ENCODE assay signal across 28 mouse cellular contexts in genomic region chr17:5109343-5109742, GRCm38 (mm10).
DNase-seq lines count a peak whose midpoint lies in the region; ATAC-seq and TF ChIP-seq lines count a peak whose summit lies in the region.
"Had no signal": no experiment of that assay in that cellular context is flagged by ENCODE, and none has a peak within 500 bp of the region (broad histone marks: within the 10 kb centered on the region; RNA-seq: fewer than 3 reads in every experiment).

No protein-coding gene starts in this region.

- no peak for DNase-seq in forebrain, embryonic 10.5 days (ENCODE audit: extremely low spot score, low spot score)
- DNase-seq in liver, embryonic 13.5 days: no peak
- DNase-seq in liver: no peak
- no peak for DNase-seq in stomach, postnatal 0 days (ENCODE audit: low spot score)
- DNase-seq: adrenal gland, postnatal 10 days; adrenal gland, postnatal 36 days; B cell, adult 2 months; cerebellum, adult 8-10 months; cerebellum, postnatal 10 days; cerebellum, postnatal 36 days; embryo, embryonic 11 days; forebrain, postnatal 0 days; gastrocnemius, adult 2 months; gastrocnemius, postnatal 14 days; heart, postnatal 14 days; heart, postnatal 4 days had no signal

- no peak overlapping the region for H3K4me2 ChIP-seq in forebrain, embryonic 13.5 days
- no peak overlapping the region for H3K4me2 ChIP-seq in liver, embryonic 13.5 days
- no peak overlapping the region for H3K4me2 ChIP-seq in stomach, embryonic 14.5 days (replicated peaks; ENCODE audit: low read depth, low read length)
- H3K4me2 ChIP-seq in stomach, postnatal 0 days (replicated peaks; ENCODE audit: low read depth): no peak overlapping the region
- H3K4me2 ChIP-seq: embryonic facial prominence, embryonic 13.5 days; heart, embryonic 13.5 days; hindbrain, embryonic 12.5 days; hindbrain, embryonic 15.5 days had no signal

- no peaks in the 10 kb centered on the region for H3K9me3 ChIP-seq in forebrain, embryonic 10.5 days
- H3K9me3 ChIP-seq in forebrain, embryonic 13.5 days (replicated peaks): no peaks in the 10 kb centered on the region
- no peaks in the 10 kb centered on the region for H3K9me3 ChIP-seq in liver, embryonic 13.5 days (replicated peaks)
- H3K9me3 ChIP-seq in stomach, embryonic 14.5 days (ENCODE audit: control insufficient read depth, low read depth, low read length): no peaks in the 10 kb centered on the region
- no peaks in the 10 kb centered on the region for H3K9me3 ChIP-seq in stomach, postnatal 0 days (ENCODE audit: control insufficient read depth, low read length)
- H3K9me3 ChIP-seq: embryonic facial prominence, embryonic 10.5 days; embryonic facial prominence, embryonic 13.5 days; G1E; heart, embryonic 13.5 days; hindbrain, embryonic 12.5 days; hindbrain, embryonic 15.5 days had no signal

- H3K4me3 ChIP-seq in forebrain, embryonic 10.5 days: no peak overlapping the region
- no peak overlapping the region for H3K4me3 ChIP-seq in forebrain, embryonic 13.5 days
- H3K4me3 ChIP-seq in liver, embryonic 13.5 days (replicated peaks): no peak overlapping the region
- no peak overlapping the region for H3K4me3 ChIP-seq in stomach, embryonic 14.5 days (ENCODE audit: low read depth, low read length)
- no peak overlapping the region for H3K4me3 ChIP-seq in stomach, postnatal 0 days (ENCODE audit: low read depth, low read length)
- H3K4me3 ChIP-seq: embryonic facial prominence, embryonic 10.5 days; embryonic facial prominence, embryonic 13.5 days; erythroblast, embryonic 14.5 days; gastrocnemius, adult 2 months; heart, embryonic 13.5 days; hindbrain, embryonic 12.5 days; hindbrain, embryonic 15.5 days had no signal

- TF ChIP-seq CTCF in stomach, postnatal 0 days (IDR thresholded peaks at IDR 0.05; ENCODE audit: low read depth): no peak

- ATAC-seq in forebrain, embryonic 13.5 days: no peak
- no peak for ATAC-seq in liver, embryonic 13.5 days (ENCODE audit: low read depth)
- no peak for ATAC-seq in stomach, embryonic 14.5 days (ENCODE audit: insufficient number of reproducible peaks, insufficient read depth, low FRiP score, low read depth)
- ATAC-seq in stomach, postnatal 0 days (ENCODE audit: low FRiP score, low TSS enrichment): no peak
- ATAC-seq: forebrain, embryonic 14.5 days; forebrain, postnatal 0 days; Patski had no signal

- no peaks in the 10 kb centered on the region for H3K27me3 ChIP-seq in forebrain, embryonic 10.5 days (ENCODE audit: poor library complexity, severe bottlenecking)
- no peaks in the 10 kb centered on the region for H3K27me3 ChIP-seq in forebrain, embryonic 13.5 days
- H3K27me3 ChIP-seq in liver, embryonic 13.5 days: no peaks in the 10 kb centered on the region
- H3K27me3 ChIP-seq in stomach, embryonic 14.5 days (ENCODE audit: control insufficient read depth, insufficient read depth, low read length): no peaks in the 10 kb centered on the region
- H3K27me3 ChIP-seq in stomach, postnatal 0 days (ENCODE audit: control insufficient read depth, insufficient read depth, low read length): no peaks in the 10 kb centered on the region
- H3K27me3 ChIP-seq: CH12.LX; embryonic facial prominence, embryonic 13.5 days; hindbrain, embryonic 12.5 days; hindbrain, embryonic 15.5 days; Patski had no signal

- WGBS in forebrain, embryonic 10.5 days: 91% methylated on average over 8 of the region's 8 CpGs
- WGBS in forebrain, embryonic 13.5 days: 85% methylated on average over 8 of the region's 8 CpGs
- WGBS in liver, embryonic 13.5 days (ENCODE audit: insufficient replicate concordance): 75% methylated on average over 8 of the region's 8 CpGs
- 84% methylated on average over 8 of the region's 8 CpGs for WGBS in stomach, embryonic 14.5 days
- 66% methylated on average over 8 of the region's 8 CpGs for whole genome bisulfite sequencing in stomach, postnatal 0 days

- peaks cover 16% of the 10 kb centered on the region for H3K36me3 ChIP-seq in forebrain, embryonic 10.5 days (replicated peaks)
- no peaks in the 10 kb centered on the region for H3K36me3 ChIP-seq in forebrain, embryonic 13.5 days (ENCODE audit: poor library complexity, severe bottlenecking)
- H3K36me3 ChIP-seq in liver, embryonic 13.5 days: no peaks in the 10 kb centered on the region
- no peaks in the 10 kb centered on the region for H3K36me3 ChIP-seq in stomach, embryonic 14.5 days (ENCODE audit: control insufficient read depth, insufficient read depth, low read length)
- no peaks in the 10 kb centered on the region for H3K36me3 ChIP-seq in stomach, postnatal 0 days (ENCODE audit: control insufficient read depth, insufficient read depth, low read length)
- H3K36me3 ChIP-seq: heart, embryonic 13.5 days; hindbrain, embryonic 12.5 days; hindbrain, embryonic 15.5 days had no signal

- H3K9ac ChIP-seq in forebrain, embryonic 13.5 days: no peak overlapping the region
- peak overlapping the region; percentile 33 for H3K9ac ChIP-seq in liver, embryonic 13.5 days
- H3K9ac ChIP-seq in stomach, embryonic 14.5 days (replicated peaks; ENCODE audit: low read depth, low read length): no peak overlapping the region
- H3K9ac ChIP-seq in stomach, postnatal 0 days (ENCODE audit: low read length): no peak overlapping the region
- H3K9ac ChIP-seq: embryonic facial prominence, embryonic 13.5 days; forebrain, postnatal 0 days; heart, embryonic 13.5 days; hindbrain, embryonic 12.5 days; hindbrain, embryonic 15.5 days had no signal

- peaks cover 48% of the 10 kb centered on the region for H3K4me1 ChIP-seq in forebrain, embryonic 10.5 days
- peaks cover 58% of the 10 kb centered on the region for H3K4me1 ChIP-seq in forebrain, embryonic 13.5 days
- H3K4me1 ChIP-seq in liver, embryonic 13.5 days (replicated peaks): peaks cover 90% of the 10 kb centered on the region
- peaks cover 28% of the 10 kb centered on the region for H3K4me1 ChIP-seq in stomach, embryonic 14.5 days (ENCODE audit: control insufficient read depth, insufficient read depth, low read length)
- peaks cover 22% of the 10 kb centered on the region for H3K4me1 ChIP-seq in stomach, postnatal 0 days (replicated peaks; ENCODE audit: control insufficient read depth, insufficient read depth)

- 0 out of 2 replicates have a peak overlapping the region, but pooled peaks have one; percentile 12 for H3K27ac ChIP-seq in forebrain, embryonic 10.5 days
- no peak overlapping the region for H3K27ac ChIP-seq in forebrain, embryonic 13.5 days
- peak overlapping the region; percentile 76 for H3K27ac ChIP-seq in liver, embryonic 13.5 days
- 0 out of 2 replicates have a peak overlapping the region, but pooled peaks have one; percentile 27 for H3K27ac ChIP-seq in stomach, embryonic 14.5 days (ENCODE audit: low read length)
- no peak overlapping the region for H3K27ac ChIP-seq in stomach, postnatal 0 days (replicated peaks)
- H3K27ac ChIP-seq: embryonic facial prominence, embryonic 10.5 days; embryonic facial prominence, embryonic 13.5 days; heart, embryonic 13.5 days; hindbrain, embryonic 12.5 days; hindbrain, embryonic 15.5 days had no signal

- TF ChIP-seq EP300 in stomach, postnatal 0 days (optimal IDR thresholded peaks at IDR 0.05): no peak

Comparison
In these comparisons a context has a peak if more than half of its experiments do, and no peak if none do; other contexts are left out.
1. H3K27ac ChIP-seq: peak in forebrain, embryonic 10.5 days (single experiment), liver, embryonic 13.5 days (single experiment) and stomach, embryonic 14.5 days (single experiment); none in forebrain, embryonic 13.5 days (single experiment) and stomach, postnatal 0 days (single experiment).